Mouse (Mus musculus) adipocyte (in vitro differentiated cells): ENCODE results near the gene Gab1.

ENCODE experiments used
- DNase-seq: peaks from one replicate; pipeline ENCODE4 v3.0.0-alpha.2; 2016; ENCODE audit warnings: low spot score

Gene Gab1

DNA sequence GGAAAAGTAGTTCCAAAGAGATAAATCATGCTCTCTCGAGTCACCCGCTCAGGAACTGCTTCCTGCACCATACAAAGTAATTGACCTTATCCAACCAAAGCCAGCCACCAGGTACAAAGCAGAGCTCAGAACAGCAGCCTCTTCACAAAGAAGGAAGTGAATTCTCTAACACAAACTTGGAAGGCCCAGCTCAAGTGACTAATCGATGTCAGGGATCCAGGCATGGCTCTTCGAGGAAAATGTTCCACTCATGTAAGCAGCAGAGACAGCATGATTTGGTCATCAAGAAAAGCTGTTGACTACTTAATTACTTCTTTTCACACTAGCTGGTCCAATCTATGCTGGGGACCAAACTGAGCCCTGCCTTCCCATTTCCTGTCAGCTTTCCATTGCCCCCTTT lies 69.4 kb downstream of the Gab1 start:
- no peak for DNase-seq

DNA sequence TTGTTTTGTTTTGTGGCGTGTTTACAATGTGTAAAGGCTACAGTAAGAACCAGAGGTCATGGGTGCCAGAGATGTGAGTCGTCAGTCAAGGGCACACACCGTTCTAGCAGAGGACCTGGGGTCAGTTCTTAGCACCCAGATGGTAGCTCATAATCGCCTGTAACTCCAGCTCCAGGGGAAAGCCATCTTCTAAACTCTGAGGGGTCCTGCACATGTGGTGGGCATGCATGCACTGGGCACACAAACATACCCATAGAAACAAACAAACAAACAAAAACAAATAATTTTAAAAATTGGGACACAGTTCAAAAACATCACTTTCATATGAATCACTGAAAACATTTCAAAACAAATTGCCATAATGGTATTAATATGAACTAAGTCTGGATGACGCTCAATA lies 69.9 kb downstream of the Gab1 start:
- no peak for DNase-seq

GRCm38 (mm10) chr8:80807807-80808505 lies 72.4 kb downstream of the Gab1 start:
- no peak for DNase-seq

DNA sequence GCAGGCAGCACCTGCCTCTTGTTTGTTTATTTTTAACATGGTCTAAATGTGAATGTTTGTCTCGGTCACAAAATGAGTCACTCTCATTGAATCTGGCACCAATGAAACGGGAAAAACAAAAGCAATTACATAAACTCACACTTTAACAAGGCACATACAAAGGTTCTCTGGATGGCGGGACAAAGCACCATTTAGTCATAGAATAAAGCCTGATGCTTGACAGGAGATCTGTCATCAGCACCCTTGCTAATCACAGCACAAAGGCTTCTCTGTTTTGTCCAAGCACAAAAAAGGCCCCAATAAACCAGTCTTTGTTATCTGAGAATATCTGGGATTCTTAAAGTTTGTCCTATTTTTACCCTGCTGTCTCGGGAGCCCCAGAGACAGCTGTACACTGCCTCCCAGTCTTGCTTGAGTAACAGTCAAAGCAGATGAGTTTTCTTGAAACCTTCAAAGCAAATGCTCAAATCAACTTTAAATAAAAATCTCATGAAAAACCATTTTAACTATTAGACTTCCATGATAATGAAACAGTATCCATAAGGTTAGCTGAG lies 76.2 kb downstream of the Gab1 start:
- DNase-seq, result no peak

DNA sequence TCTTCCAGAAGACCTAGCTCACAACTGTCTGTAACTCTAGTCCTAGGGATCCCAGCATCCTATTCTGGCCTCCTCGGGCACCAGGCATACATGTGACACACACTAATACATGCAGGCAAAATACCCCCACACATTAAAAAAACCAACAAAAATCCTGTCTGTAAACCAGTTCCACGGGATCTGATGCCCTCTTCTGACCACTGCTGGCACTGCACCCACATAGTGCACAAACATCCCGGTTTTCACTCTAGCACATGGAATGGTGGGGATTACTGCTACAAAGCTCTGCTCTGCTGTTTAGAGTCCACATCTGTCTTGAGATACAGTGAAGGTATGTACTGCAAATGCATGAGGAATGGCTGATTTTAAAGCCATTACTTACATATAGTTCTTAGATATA lies 81.5 kb downstream of the Gab1 start:
- no peak for DNase-seq

- peak; percentile 27 for DNase-seq
These were observed 82.0 kb downstream of the Gab1 start for GRCm38 (mm10) chr8:80798198-80798777.

- DNase-seq, result peak; percentile 57
These were observed 84.2 kb downstream of the Gab1 start for GRCm38 (mm10) chr8:80796070-80796469.

DNA sequence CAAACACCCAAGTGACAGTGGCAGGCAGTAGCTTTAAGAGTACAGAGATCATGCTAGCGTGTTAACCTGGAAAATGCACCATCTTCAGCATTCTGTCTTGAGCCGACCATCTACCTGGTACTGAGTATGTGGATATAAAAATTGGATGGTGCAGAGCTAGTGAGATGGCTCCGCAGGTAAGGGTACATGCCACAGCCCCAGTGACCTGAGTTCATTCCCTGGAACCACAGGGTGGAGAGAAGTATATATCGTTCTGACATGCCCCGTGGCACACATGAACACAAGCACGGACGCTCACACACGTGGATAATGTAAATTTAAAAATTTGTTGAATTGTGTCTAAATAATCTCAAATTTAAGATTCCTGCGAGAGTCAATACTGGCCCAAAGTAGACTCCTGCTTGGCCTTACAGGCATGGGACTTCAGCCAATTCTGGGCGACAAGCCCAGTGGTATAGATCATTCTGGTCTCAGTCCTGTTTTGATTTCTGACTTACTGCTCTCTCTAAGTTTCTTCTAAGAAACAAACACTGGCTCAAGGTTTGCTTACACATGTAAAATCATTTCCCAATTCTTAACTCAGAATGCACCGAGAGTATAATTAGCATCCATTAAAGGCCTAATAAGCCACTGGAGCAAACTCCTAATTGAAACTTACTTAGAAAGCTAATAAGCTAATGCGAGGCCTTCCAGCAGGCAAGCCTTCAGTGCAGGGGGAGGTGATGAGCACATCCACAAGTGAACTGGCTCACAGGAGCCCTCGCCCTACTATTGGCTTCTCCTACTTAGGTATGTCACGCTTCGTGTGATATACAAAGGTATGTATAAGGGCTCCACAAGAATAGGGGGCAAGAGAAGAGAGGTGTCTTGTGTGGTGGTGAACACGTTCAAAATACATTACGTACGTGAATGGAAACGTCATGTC lies 85.5 kb downstream of the Gab1 start:
- DNase-seq, result peak; percentile 85

- peak; percentile 38 for DNase-seq
These were observed 86.4 kb downstream of the Gab1 start for GRCm38 (mm10) chr8:80793791-80794515.

DNA sequence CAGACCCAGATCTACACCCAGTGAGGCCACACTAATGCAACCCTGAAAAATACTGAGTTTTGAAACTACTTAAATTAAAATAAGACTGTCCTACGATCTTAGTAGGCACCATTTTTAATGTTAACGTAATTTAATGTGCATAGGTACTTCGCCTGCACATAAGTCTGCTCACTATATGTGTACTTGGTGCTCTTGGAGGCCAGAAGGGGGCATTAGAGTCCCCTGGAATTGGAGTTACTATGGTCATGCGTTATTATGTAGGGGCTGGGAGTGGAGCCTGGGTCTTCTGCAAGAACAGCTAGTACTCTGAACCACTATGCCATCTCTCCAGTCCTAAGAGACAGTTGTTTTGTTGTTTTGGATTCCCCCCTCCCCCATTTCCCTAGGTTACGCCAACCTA lies 88.1 kb downstream of the Gab1 start:
- no peak for DNase-seq

GRCm38 (mm10) chr8:80789324-80789723 lies 91.0 kb downstream of the Gab1 start:
- DNase-seq, result no peak

DNA sequence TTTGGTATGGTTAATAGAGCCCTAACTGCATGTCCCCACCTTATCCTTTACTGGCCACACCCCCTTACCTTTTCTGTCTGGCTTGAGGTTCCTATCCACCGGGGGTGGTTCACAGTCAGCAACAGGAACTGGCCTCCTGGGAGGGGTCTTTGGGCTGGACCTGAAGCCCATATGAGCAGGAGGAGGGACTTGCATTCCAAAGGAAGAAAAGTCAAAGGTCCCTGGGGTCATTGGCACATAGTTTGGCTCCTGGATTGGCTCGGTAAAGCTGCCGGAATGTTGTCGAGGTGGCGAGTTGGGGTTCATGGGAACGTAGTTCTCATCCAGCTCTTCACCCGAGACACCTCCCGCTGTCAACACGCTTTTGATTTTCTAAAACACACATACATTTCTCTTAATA lies 95.8 kb downstream of the Gab1 start:
- no peak for DNase-seq

GRCm38 (mm10) chr8:80783271-80783670 lies 97.0 kb downstream of the Gab1 start:
- no peak for DNase-seq

GRCm38 (mm10) chr8:80781338-80781737 lies 99.0 kb downstream of the Gab1 start:
- DNase-seq, result no peak

DNA sequence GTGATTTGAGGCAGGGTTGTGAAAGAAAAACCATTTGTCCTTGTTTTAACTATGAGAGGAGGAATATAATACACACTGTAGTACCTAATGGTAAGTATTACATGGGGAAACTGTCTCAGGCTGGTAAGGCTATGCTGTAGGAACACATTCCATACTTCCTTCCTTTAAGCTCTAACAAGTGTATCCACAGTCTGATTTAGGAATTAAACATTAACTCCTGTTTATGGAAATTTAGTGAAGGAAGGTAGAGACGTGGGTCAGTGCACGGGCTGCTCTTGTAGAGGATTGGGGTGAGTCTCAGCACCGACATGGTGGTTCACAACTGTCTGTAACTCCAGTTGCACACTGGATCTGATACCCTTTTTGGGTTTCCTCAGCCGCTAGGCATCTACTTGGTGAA lies 100.0 kb downstream of the Gab1 start:
- no peak for DNase-seq

GRCm38 (mm10) chr8:80776436-80776835 lies 103.9 kb downstream of the Gab1 start:
- DNase-seq, result no peak

- DNase-seq, result peak; percentile 56
These were observed 107.4 kb downstream of the Gab1 start for GRCm38 (mm10) chr8:80772732-80773460.

- DNase-seq, result no peak
These were observed 111.9 kb downstream of the Gab1 start for GRCm38 (mm10) chr8:80768451-80768850.

- peak; percentile 89 for DNase-seq
These were observed 127.2 kb downstream of the Gab1 start for GRCm38 (mm10) chr8:80753017-80753715.

DNA sequence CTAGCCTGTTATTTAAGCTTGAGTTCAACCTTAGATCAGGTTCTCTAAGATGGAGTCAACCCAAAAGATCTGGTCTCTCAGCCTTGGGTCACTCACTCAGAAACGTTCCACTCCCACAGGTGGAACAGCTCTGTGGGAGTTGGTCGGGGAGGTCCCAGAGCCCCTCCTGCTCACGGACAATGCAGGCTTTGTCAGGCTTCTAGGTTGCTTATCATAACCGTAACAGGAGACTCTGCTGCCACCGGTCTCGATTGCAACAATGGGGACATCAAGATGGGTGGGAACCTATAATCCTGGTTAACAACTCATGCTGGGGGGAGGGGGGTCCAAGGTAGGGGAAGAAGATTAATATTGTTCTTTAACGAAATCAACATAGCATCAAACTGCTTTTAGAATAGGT lies 127.9 kb downstream of the Gab1 start:
- no peak for DNase-seq

DNA sequence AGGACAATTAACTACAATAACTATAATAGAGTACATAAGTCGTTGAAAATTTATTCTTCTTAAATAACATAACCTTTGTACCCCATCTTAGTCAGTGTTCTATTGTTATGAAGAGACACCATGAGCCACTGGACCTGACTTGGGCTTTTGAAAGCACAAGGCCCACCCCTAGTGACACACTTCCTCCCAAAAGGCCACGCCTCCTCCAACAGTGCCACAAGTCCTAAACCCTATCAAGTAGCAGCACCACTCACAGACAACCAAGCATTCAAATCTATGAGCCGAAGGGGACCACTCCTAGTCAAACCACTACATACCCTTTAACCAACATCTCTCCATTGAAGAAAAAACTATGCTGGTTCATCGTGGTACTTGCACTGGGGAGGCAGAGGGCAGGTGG lies 131.2 kb downstream of the Gab1 start:
- DNase-seq, result no peak
